Mouse (Mus musculus) kidney, adult 2 months (tissue): ENCODE measurements around the gene Abca13.

Source experiments
- CTCF ChIP-seq: fragments of 200-500 bp; conservative IDR thresholded peaks from 2 replicates; pipeline ENCODE4 v1.5.1; 2011; ENCODE audit warnings: low read depth, mild to moderate bottlenecking, control low read depth, low read length, moderate library complexity, mixed read lengths; ENCODE audit not compliant: insufficient read depth, insufficient read length
- POLR2A ChIP-seq: fragments of 200-500 bp; IDR thresholded peaks from one replicate; pipeline ENCODE4 v1.6.1; 2011; ENCODE audit warnings: low read depth, low read length, control low read depth

DNA sequence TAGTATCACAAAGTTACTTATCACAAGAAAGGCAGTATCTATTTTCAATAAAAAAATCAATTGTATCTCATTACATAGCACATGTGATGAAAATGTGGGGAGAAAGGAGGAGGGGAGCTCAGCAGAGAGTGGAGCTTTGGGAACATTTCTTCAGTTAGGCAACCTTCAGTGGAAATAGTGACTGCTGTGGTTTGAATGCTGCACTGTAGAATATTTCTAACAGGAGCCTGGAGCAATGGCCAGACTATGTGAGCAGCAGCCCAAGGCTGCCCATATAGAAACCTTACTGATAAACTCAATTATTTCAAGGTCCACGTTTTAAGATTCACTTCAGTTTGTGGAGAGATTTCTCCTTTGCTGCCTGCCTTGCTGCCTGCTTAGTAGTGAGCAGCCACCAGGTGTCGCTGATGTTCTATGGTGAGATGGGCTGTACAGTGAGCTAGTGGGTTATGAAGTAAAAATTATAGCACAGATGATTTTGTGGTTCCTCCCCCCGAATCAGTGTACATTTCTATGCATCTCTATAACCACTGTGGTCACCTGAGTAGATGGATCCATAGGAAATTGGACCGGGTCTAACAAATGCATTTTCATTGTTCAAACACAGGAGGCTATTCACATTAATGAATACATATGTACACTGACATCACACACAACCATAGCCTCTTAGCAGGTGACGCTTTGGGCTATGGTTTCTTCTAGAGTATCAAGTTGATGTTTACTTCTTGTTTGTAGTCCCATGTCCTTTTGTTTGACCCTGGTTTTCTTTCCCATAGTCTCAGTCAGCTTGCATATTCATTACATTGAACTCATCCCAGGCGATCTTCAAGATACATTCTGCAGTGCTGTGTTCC, 125.6 kb downstream of the Abca13 start:
- peak; percentile 83 for TF ChIP-seq CTCF
- no peak for TF ChIP-seq POLR2A
